Mouse (Mus musculus) embryonic facial prominence, embryonic 12.5 days (tissue): ENCODE data around the gene Epp13. TPM values are rescaled to one million over a fixed set of nuclear protein-coding genes. Genes with fewer than 3 reads are reported as not detected.
"Not testable (repeated sequence)": the region's sequence is repeated elsewhere in the genome, so short reads cannot be mapped to it uniquely, and the experiment has no call there.

ENCODE experiments used
- ATAC-seq: fragments of 200-750 bp; cut with Nextera tagmentation; 2 replicates; pipeline ENCODE4 v1.8.0; 2017; ENCODE audit not compliant: insufficient number of reproducible peaks, insufficient read depth, low FRiP score, low TSS enrichment
- H3K27ac ChIP-seq: fragments of 300-500 bp; sonication (generic); 2 replicates; pipeline ENCODE4 v1.5.1; 2016; ENCODE audit warnings: mild to moderate bottlenecking
- H3K27me3 ChIP-seq: fragments of 300-500 bp; sonication (generic); 2 replicates; pipeline ENCODE4 v1.6.1; 2016; ENCODE audit warnings: mild to moderate bottlenecking, moderate library complexity
- H3K36me3 ChIP-seq: fragments of 300-500 bp; sonication (generic); 2 replicates; pipeline ENCODE4 v1.6.1; 2016; ENCODE audit warnings: mild to moderate bottlenecking
- H3K4me1 ChIP-seq: fragments of 300-500 bp; sonication (generic); 2 replicates; pipeline ENCODE4 v1.6.1; 2016
- H3K4me2 ChIP-seq: fragments of 300-500 bp; sonication (generic); replicated peaks from 2 replicates; pipeline ENCODE4 v1.6.1; 2016; ENCODE audit warnings: mild to moderate bottlenecking, moderate library complexity
- H3K4me3 ChIP-seq: fragments of 300-500 bp; sonication (generic); 2 replicates; pipeline ENCODE4 v1.5.1; 2016; ENCODE audit warnings: mild to moderate bottlenecking
- H3K9ac ChIP-seq: fragments of 300-500 bp; sonication (generic); 2 replicates; pipeline ENCODE4 v1.6.1; 2016; ENCODE audit warnings: mild to moderate bottlenecking, moderate library complexity
- H3K9me3 ChIP-seq: fragments of 300-500 bp; sonication (generic); 2 replicates; pipeline ENCODE4 v1.6.1; 2016; ENCODE audit warnings: mild to moderate bottlenecking, moderate library complexity
- WGBS: fragments of 180-500 bp; shearing (Covaris S2); methylation state at CpG from one replicate; pipeline ENCODE4 v1.1.7; 2016; 5-methylcytosine and 5-hydroxymethylcytosine counted together
- polyA plus RNA-seq: library from polyadenylated mRNA; unstranded; fragments of >200 nt; fragmentation: Nextera tagmentation; extraction: Ambion mirVana; gene quantifications from 2 replicates; pipeline ENCODE4 v1.2.1, GENCODE M21; 2016

Epp13 gene
- polyA plus RNA-seq, 1 experiment from 2014 or later: not detected

- Histone ChIP-seq H3K9ac (peak overlapping the region; percentile 58), H3K27ac (no peak overlapping the region), H3K4me3 (peak overlapping the region; percentile 53), H3K4me2 (peak overlapping the region; percentile 69), H3K4me1 (peaks cover 4% of the 10 kb centered on the region), H3K27me3 (no peaks in the 10 kb centered on the region), H3K36me3 (no peaks in the 10 kb centered on the region), H3K9me3 (no peaks in the 10 kb centered on the region)
- 35% methylated on average over 15 of the region's 15 CpGs for WGBS
- peak; percentile 22; the same call in 1 of the 2 replicates for ATAC-seq
Measured at GRCm38 (mm10) chr7:6286921-6287531, 34.5 kb downstream of the Epp13 start.

- H3K9ac ChIP-seq, ATAC-seq: not testable (repeated sequence)
- 85% methylated on average over 5 of the region's 6 CpGs for WGBS
Measured at GRCm38 (mm10) chr7:6291121-6291520, 38.6 kb downstream of the Epp13 start.

GRCm38 (mm10) chr7:6300796-6301195, 48.3 kb downstream of the Epp13 start:
- H3K4me2 ChIP-seq, H3K4me1 ChIP-seq, H3K27ac ChIP-seq, ATAC-seq, H3K9me3 ChIP-seq, H3K27me3 ChIP-seq, H3K4me3 ChIP-seq, H3K9ac ChIP-seq: not testable (repeated sequence)
- 78% methylated on average over 11 of the region's 11 CpGs for WGBS
- H3K36me3 ChIP-seq: peaks cover 14% of the 10 kb centered on the region

More at GRCm38 (mm10) chr7:6291121-6291520, 38.6 kb downstream of the Epp13 start:
- H3K9me3 ChIP-seq, H3K27me3 ChIP-seq, H3K27ac ChIP-seq, H3K4me1 ChIP-seq, H3K36me3 ChIP-seq, H3K4me2 ChIP-seq, H3K4me3 ChIP-seq: not testable (repeated sequence)

- peak overlapping the region; percentile 88 for H3K27ac ChIP-seq
- H3K4me3 ChIP-seq: peak overlapping the region; percentile 57
- peak; percentile 81 for ATAC-seq
- no peaks in the 10 kb centered on the region for H3K27me3 ChIP-seq
- no peaks in the 10 kb centered on the region for H3K9me3 ChIP-seq
- H3K4me2 ChIP-seq: peak overlapping the region; percentile 60
- 17% methylated on average over 23 of the region's 23 CpGs for WGBS
- peak overlapping the region; percentile 81 for H3K9ac ChIP-seq
- H3K4me1 ChIP-seq: peaks cover 12% of the 10 kb centered on the region; the same call in 1 of the 2 replicates
- peaks cover 11% of the 10 kb centered on the region; the same call in 1 of the 2 replicates for H3K36me3 ChIP-seq
Measured at GRCm38 (mm10) chr7:6330458-6331232, 78.1 kb downstream of the Epp13 start.

- Histone ChIP-seq H3K4me2 (peak within 1 kb of the TSS; percentile 60), H3K4me1 (peaks cover 12% of the 10 kb centered on the region; the same call in 1 of the 2 replicates), H3K4me3 (peak within 1 kb of the TSS; percentile 57), H3K27ac (peak within 1 kb of the TSS; percentile 88), H3K36me3 (peaks cover 8% of the 10 kb centered on the region; the same call in 1 of the 2 replicates), H3K9ac (peak within 1 kb of the TSS; percentile 81), H3K27me3 (no peaks in the 10 kb centered on the region), H3K9me3 (no peaks in the 10 kb centered on the region)
- ATAC-seq: peak; percentile 94
- WGBS: 6% methylated on average over 31 of the region's 31 CpGs
Measured at GRCm38 (mm10) chr7:6331233-6331956, 78.9 kb downstream of the Epp13 start, which contains the start of gene Zfp583. TSS of gene Zfp583 (minus strand) at chr7:6331285.

Other genes starting within 250 kb of the Epp13 start
- gene Vmn1r65, start 241.7 kb upstream of the Epp13 start, polyA plus RNA-seq: not detected in 2 replicates
- gene Nlrp4c, start 207.5 kb upstream of the Epp13 start, polyA plus RNA-seq: not detected in 2 replicates
- 31.9 and 33.8 TPM in 2 replicates for gene Zfp787, start 96.7 kb upstream of the Epp13 start, polyA plus RNA-seq
- gene Zfp444, start 80.5 kb upstream of the Epp13 start, polyA plus RNA-seq: 80.2 and 80.4 TPM in 2 replicates
- gene Galp, start 55.6 kb upstream of the Epp13 start, polyA plus RNA-seq: not detected in 2 replicates
- gene Zscan5b, start 30.4 kb upstream of the Epp13 start, polyA plus RNA-seq: not detected in 2 replicates
- gene Zfp667, start 33.9 kb downstream of the Epp13 start, polyA plus RNA-seq: 6.4 and 8.4 TPM in 2 replicates
- 8.6 and 9.4 TPM in 2 replicates for gene Zfp583, start 78.6 kb downstream of the Epp13 start, polyA plus RNA-seq
- 3.1 and 3.2 TPM in 2 replicates for gene Gm3854, start 91.0 kb downstream of the Epp13 start, polyA plus RNA-seq
- gene Zfp78, start 110.6 kb downstream of the Epp13 start, polyA plus RNA-seq: 2.7 and 2.8 TPM in 2 replicates
- gene Zfp28, start 130.6 kb downstream of the Epp13 start, polyA plus RNA-seq: 12.6 and 13.1 TPM in 2 replicates
- 0.20 TPM in 1 of 2 replicates, not detected in the other for gene Smim17, start 146.0 kb downstream of the Epp13 start, polyA plus RNA-seq
- 0.05 TPM in 1 of 2 replicates, not detected in the other for gene Gm20715, start 157.6 kb downstream of the Epp13 start, polyA plus RNA-seq
- not detected in 2 replicates for gene Olfr1344, start 186.0 kb downstream of the Epp13 start, polyA plus RNA-seq
- gene Olfr1336, start 203.5 kb downstream of the Epp13 start, polyA plus RNA-seq: not detected in 2 replicates
- not detected in 2 replicates for gene Olfr1346, start 214.4 kb downstream of the Epp13 start, polyA plus RNA-seq
- gene Olfr5, start 234.2 kb downstream of the Epp13 start, polyA plus RNA-seq: not detected in 2 replicates
- gene Olfr1347, start 247.0 kb downstream of the Epp13 start, polyA plus RNA-seq: not detected in 2 replicates